13 mouse cellular contexts compared by ENCODE assay signal in genomic region chr3:127017523-127017922, GRCm38 (mm10).
"Had no signal": no experiment of that assay in that cellular context is flagged by ENCODE, and none has a peak within 500 bp of the region (broad histone marks: within the 10 kb centered on the region; RNA-seq: fewer than 3 reads in every experiment).

No protein-coding gene starts in this region.

- H3K9ac ChIP-seq: liver, embryonic 15.5 days; midbrain, embryonic 13.5 days; neural tube, embryonic 12.5 days; stomach, embryonic 15.5 days had no signal

- H3K27me3 ChIP-seq: liver, embryonic 15.5 days; midbrain, embryonic 13.5 days; neural tube, embryonic 12.5 days; stomach, embryonic 15.5 days had no signal

- H3K9me3 ChIP-seq: liver, embryonic 15.5 days; midbrain, embryonic 13.5 days; neural tube, embryonic 12.5 days; stomach, embryonic 15.5 days had no signal

- ATAC-seq: lung, postnatal 0 days; midbrain, embryonic 13.5 days had no signal

- H3K4me3 ChIP-seq: liver, embryonic 15.5 days; midbrain, embryonic 13.5 days; neural tube, embryonic 12.5 days; stomach, embryonic 15.5 days had no signal

- H3K36me3 ChIP-seq: liver, embryonic 15.5 days; stomach, embryonic 15.5 days had no signal

- DNase-seq: kidney, adult 8-10 months; kidney, postnatal 25 days; layer of hippocampus, adult 9-11 months; lung, adult 2 months; lung, postnatal 36 days; spleen, adult 18-20 months; thymus, postnatal 4 days had no signal

- H3K27ac ChIP-seq: liver, embryonic 15.5 days; midbrain, embryonic 13.5 days; neural tube, embryonic 12.5 days; stomach, embryonic 15.5 days had no signal

- H3K4me2 ChIP-seq: liver, embryonic 11.5 days; liver, embryonic 15.5 days; midbrain, embryonic 13.5 days; neural tube, embryonic 12.5 days; stomach, embryonic 15.5 days had no signal

- H3K4me1 ChIP-seq: liver, embryonic 15.5 days; midbrain, embryonic 13.5 days; neural tube, embryonic 12.5 days; stomach, embryonic 15.5 days had no signal
